Mouse (Mus musculus) testis, adult 2 months (tissue): ENCODE results near the gene Sema4a.

ENCODE experiments used
- CTCF ChIP-seq: fragments of 200-500 bp; IDR thresholded peaks from 2 replicates; pipeline ENCODE4 v1.5.1; 2012; ENCODE audit warnings: low read depth, mild to moderate bottlenecking, inconsistent platforms, low read length, moderate library complexity; ENCODE audit not compliant: control insufficient read depth, insufficient read depth, insufficient replicate concordance
- POLR2A ChIP-seq: fragments of 200-500 bp; IDR thresholded peaks from 2 replicates; pipeline ENCODE4 v1.6.1; 2012; ENCODE audit warnings: low read depth, mild to moderate bottlenecking, inconsistent platforms, low read length, moderate library complexity; ENCODE audit not compliant: control insufficient read depth

- TF ChIP-seq POLR2A (no peak), CTCF (no peak)
These were observed 41.1 kb upstream of the Sema4a start for GRCm38 (mm10) chr3:88502031-88502571.
